Mouse (Mus musculus) limb, embryonic 13.5 days (tissue): ENCODE data around the gene Pdhx. TPM values are rescaled to one million over a fixed set of nuclear protein-coding genes. Genes with fewer than 3 reads are reported as not detected.
A peak's percentile ranks its signal among the peaks of the same experiment; 100 is the strongest.

Experiments
- ATAC-seq: fragments of 200-750 bp; cut with Nextera tagmentation; 2 replicates; pipeline ENCODE4 v1.8.0; 2017; ENCODE audit warnings: low read depth, moderate number of reproducible peaks, moderate TSS enrichment; ENCODE audit not compliant: low FRiP score
- H3K27ac ChIP-seq: fragments of 300-500 bp; sonication (generic); 2 replicates; pipeline ENCODE4 v1.5.1; 2015; ENCODE audit warnings: inconsistent platforms, mild to moderate bottlenecking, moderate library complexity
- H3K27me3 ChIP-seq: fragments of 300-500 bp; sonication (generic); 2 replicates; pipeline ENCODE4 v1.6.1; 2015; ENCODE audit warnings: mild to moderate bottlenecking, inconsistent platforms
- H3K36me3 ChIP-seq: fragments of 300-500 bp; sonication (generic); 2 replicates; pipeline ENCODE4 v1.6.1; 2015; ENCODE audit warnings: inconsistent platforms, mild to moderate bottlenecking, moderate library complexity
- H3K4me1 ChIP-seq: fragments of 300-500 bp; sonication (generic); 2 replicates; pipeline ENCODE4 v1.6.1; 2015; ENCODE audit warnings: inconsistent platforms
- H3K4me2 ChIP-seq: fragments of 300-500 bp; sonication (generic); replicated peaks from 2 replicates; pipeline ENCODE4 v1.6.1; 2015; ENCODE audit warnings: inconsistent platforms, mild to moderate bottlenecking, moderate library complexity
- H3K4me3 ChIP-seq: fragments of 300-500 bp; sonication (generic); 2 replicates; pipeline ENCODE4 v1.5.1; 2015; ENCODE audit warnings: moderate library complexity, mild to moderate bottlenecking, inconsistent platforms
- H3K9ac ChIP-seq: fragments of 300-500 bp; sonication (generic); 2 replicates; pipeline ENCODE4 v1.6.1; 2015; ENCODE audit warnings: mild to moderate bottlenecking, inconsistent platforms
- H3K9me3 ChIP-seq: fragments of 300-500 bp; sonication (generic); 2 replicates; pipeline ENCODE4 v1.6.1; 2016; ENCODE audit warnings: inconsistent platforms
- WGBS: fragments of 180-500 bp; shearing (Covaris S2); methylation state at CpG from one replicate; pipeline ENCODE4 v1.1.7; 2015; 5-methylcytosine and 5-hydroxymethylcytosine counted together
- polyA plus RNA-seq: library from polyadenylated mRNA; unstranded; fragments of >200 nt; fragmentation: Nextera tagmentation; extraction: Ambion mirVana; gene quantifications from 2 replicates; pipeline ENCODE4 v1.2.1, GENCODE M21; 2015

Pdhx gene
- polyA plus RNA-seq, 1 experiment from 2014 or later = 42.8 TPM

GRCm38 (mm10) chr2:103004599-103004998 lies 68.7 kb downstream of the Pdhx start:
- H3K4me3 ChIP-seq = no peak overlapping the region
- no peak overlapping the region for H3K9ac ChIP-seq
- H3K9me3 ChIP-seq = no peaks in the 10 kb centered on the region
- no peak overlapping the region for H3K4me2 ChIP-seq
- H3K27ac ChIP-seq = no peak overlapping the region
- 45% methylated on average over 7 of the region's 7 CpGs for WGBS
- no peaks in the 10 kb centered on the region for H3K36me3 ChIP-seq
- H3K4me1 ChIP-seq = 0 out of 2 replicates have a peak, but pooled peaks cover under 1% of the 10 kb centered on the region
- H3K27me3 ChIP-seq = no peaks in the 10 kb centered on the region
- ATAC-seq = no peak

- 28% methylated on average over 6 of the region's 6 CpGs for WGBS
- H3K9me3 ChIP-seq = no peaks in the 10 kb centered on the region
These were observed 74.1 kb downstream of the Pdhx start for GRCm38 (mm10) chr2:102999153-102999575.

GRCm38 (mm10) chr2:102998356-102998755 lies 75.0 kb downstream of the Pdhx start:
- H3K9ac ChIP-seq = no peak overlapping the region
- H3K27ac ChIP-seq = no peak overlapping the region
- no peaks in the 10 kb centered on the region for H3K36me3 ChIP-seq
- H3K4me2 ChIP-seq = no peak overlapping the region
- peaks cover 15% of the 10 kb centered on the region for H3K4me1 ChIP-seq
- 24% methylated on average over 5 of the region's 5 CpGs for WGBS
- peak; percentile 51; the same call in 1 of the 2 replicates for ATAC-seq
- no peaks in the 10 kb centered on the region for H3K9me3 ChIP-seq
- no peaks in the 10 kb centered on the region for H3K27me3 ChIP-seq
- no peak overlapping the region for H3K4me3 ChIP-seq

More at GRCm38 (mm10) chr2:102999153-102999575, 74.1 kb downstream of the Pdhx start:
- ATAC-seq = no peak
- H3K27ac ChIP-seq = no peak overlapping the region
- no peaks in the 10 kb centered on the region for H3K36me3 ChIP-seq
- no peaks in the 10 kb centered on the region for H3K27me3 ChIP-seq
- no peak overlapping the region for H3K4me3 ChIP-seq
- H3K4me2 ChIP-seq = no peak overlapping the region
- H3K4me1 ChIP-seq = peaks cover 15% of the 10 kb centered on the region
- no peak overlapping the region for H3K9ac ChIP-seq

GRCm38 (mm10) chr2:102997874-102998273 lies 75.4 kb downstream of the Pdhx start:
- H3K4me1 ChIP-seq = peaks cover 15% of the 10 kb centered on the region
- no peak for ATAC-seq
- H3K36me3 ChIP-seq = no peaks in the 10 kb centered on the region
- H3K4me3 ChIP-seq = no peak overlapping the region
- WGBS = 73% methylated on average over 1 of the region's 1 CpGs
- H3K27ac ChIP-seq = no peak overlapping the region
- H3K9me3 ChIP-seq = no peaks in the 10 kb centered on the region
- no peaks in the 10 kb centered on the region for H3K27me3 ChIP-seq
- H3K4me2 ChIP-seq = no peak overlapping the region
- no peak overlapping the region for H3K9ac ChIP-seq

- no peaks in the 10 kb centered on the region for H3K27me3 ChIP-seq
- H3K4me1 ChIP-seq = peaks cover 9% of the 10 kb centered on the region
- WGBS = 86% methylated on average over 3 of the region's 3 CpGs
- no peaks in the 10 kb centered on the region for H3K36me3 ChIP-seq
- no peak overlapping the region for H3K4me3 ChIP-seq
- no peaks in the 10 kb centered on the region for H3K9me3 ChIP-seq
- no peak overlapping the region for H3K27ac ChIP-seq
- ATAC-seq = no peak
- no peak overlapping the region for H3K9ac ChIP-seq
- H3K4me2 ChIP-seq = no peak overlapping the region
These were observed 79.3 kb downstream of the Pdhx start for GRCm38 (mm10) chr2:102993841-102994607.

DNA sequence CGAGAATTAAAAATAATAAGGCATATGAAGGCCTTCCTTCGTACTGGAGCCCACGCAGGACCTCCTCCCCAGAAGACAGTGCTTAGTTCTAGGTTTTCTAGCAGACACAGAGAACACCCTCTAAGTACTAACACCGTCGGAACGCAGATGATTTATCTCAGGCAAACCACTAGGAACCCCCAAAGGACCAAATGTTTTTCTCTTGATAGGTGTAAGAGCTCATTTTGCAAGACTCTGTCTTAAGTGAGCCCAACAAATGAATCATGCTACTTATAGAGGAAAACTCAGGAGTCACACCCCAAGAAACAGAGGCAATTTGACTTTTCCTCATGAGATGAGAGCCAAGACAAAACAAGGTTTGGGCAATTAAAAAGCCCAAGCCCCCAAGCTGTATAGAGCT lies 80.9 kb downstream of the Pdhx start:
- Histone ChIP-seq H3K4me3 (no peak overlapping the region), H3K4me1 (no peaks in the 10 kb centered on the region), H3K9me3 (no peaks in the 10 kb centered on the region), H3K36me3 (no peaks in the 10 kb centered on the region), H3K27ac (no peak overlapping the region), H3K4me2 (no peak overlapping the region), H3K27me3 (no peaks in the 10 kb centered on the region), H3K9ac (no peak overlapping the region)
- ATAC-seq = no peak
- 78% methylated on average over 6 of the region's 6 CpGs for WGBS

GRCm38 (mm10) chr2:102990301-102990702 lies 83.0 kb downstream of the Pdhx start:
- H3K4me1 ChIP-seq = no peaks in the 10 kb centered on the region
- no peaks in the 10 kb centered on the region for H3K36me3 ChIP-seq
- H3K4me3 ChIP-seq = no peak overlapping the region
- ATAC-seq = no peak
- no peak overlapping the region for H3K27ac ChIP-seq
- 64% methylated on average over 2 of the region's 2 CpGs for WGBS
- H3K27me3 ChIP-seq = no peaks in the 10 kb centered on the region
- no peaks in the 10 kb centered on the region for H3K9me3 ChIP-seq
- H3K9ac ChIP-seq = no peak overlapping the region
- no peak overlapping the region for H3K4me2 ChIP-seq

- ATAC-seq = no peak
- 81% methylated on average over 1 of the region's 1 CpGs for WGBS
- no peak overlapping the region; the same call in 1 of the 2 replicates for H3K27ac ChIP-seq
These were observed 83.9 kb downstream of the Pdhx start for GRCm38 (mm10) chr2:102989446-102989845.

GRCm38 (mm10) chr2:102987708-102988010 lies 85.7 kb downstream of the Pdhx start:
- H3K4me1 ChIP-seq = no peaks in the 10 kb centered on the region
- no peak overlapping the region for H3K4me2 ChIP-seq
- no peak overlapping the region for H3K4me3 ChIP-seq
- H3K36me3 ChIP-seq = no peaks in the 10 kb centered on the region
- no peak for ATAC-seq
- WGBS = 92% methylated on average over 4 of the region's 4 CpGs
- no peak overlapping the region for H3K27ac ChIP-seq
- no peak overlapping the region for H3K9ac ChIP-seq
- no peaks in the 10 kb centered on the region for H3K27me3 ChIP-seq
- no peaks in the 10 kb centered on the region for H3K9me3 ChIP-seq

More at GRCm38 (mm10) chr2:102989446-102989845, 83.9 kb downstream of the Pdhx start:
- H3K36me3 ChIP-seq = no peaks in the 10 kb centered on the region
- H3K9me3 ChIP-seq = no peaks in the 10 kb centered on the region
- no peaks in the 10 kb centered on the region for H3K27me3 ChIP-seq
- no peak overlapping the region for H3K4me3 ChIP-seq
- no peak overlapping the region for H3K9ac ChIP-seq
- no peak overlapping the region for H3K4me2 ChIP-seq
- no peaks in the 10 kb centered on the region for H3K4me1 ChIP-seq

DNA sequence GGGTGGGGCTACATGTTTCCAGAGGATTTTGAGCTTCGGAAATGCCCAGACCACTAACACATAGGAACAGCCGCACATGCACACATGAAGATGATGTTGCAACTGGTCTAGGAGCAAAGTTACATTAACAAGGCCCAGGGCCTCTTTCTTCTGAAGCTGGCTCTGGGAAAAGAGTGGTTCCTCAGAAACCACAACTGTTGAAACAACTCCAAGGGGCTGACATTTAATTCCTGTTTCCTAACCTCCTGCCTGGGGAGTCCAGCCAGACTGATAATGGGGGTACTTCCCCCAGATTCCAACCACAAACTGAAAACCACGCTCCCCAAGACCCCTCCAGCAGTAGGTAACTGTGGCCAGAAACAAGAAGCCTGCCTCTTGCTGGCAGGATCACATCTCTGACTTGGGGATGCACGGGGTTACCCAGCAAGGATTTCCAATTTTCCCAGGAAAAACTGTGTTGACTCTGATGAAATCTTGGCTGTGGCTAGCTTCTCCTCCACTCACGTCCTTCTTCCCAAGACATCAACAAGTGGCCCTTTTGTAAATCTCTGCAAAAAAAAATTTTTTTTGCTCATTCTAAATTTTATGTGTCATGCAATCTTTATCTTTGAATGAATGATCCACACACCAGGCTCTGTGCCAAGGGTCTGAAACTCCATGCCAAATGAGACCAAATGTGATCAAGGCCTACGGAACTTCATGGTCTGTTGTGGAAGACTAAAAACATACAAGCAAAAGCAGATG lies 86.2 kb downstream of the Pdhx start:
- Histone ChIP-seq H3K27me3 (no peaks in the 10 kb centered on the region), H3K27ac (no peak overlapping the region), H3K9me3 (no peaks in the 10 kb centered on the region), H3K4me2 (no peak overlapping the region), H3K9ac (no peak overlapping the region), H3K4me1 (no peaks in the 10 kb centered on the region), H3K36me3 (no peaks in the 10 kb centered on the region), H3K4me3 (no peak overlapping the region)
- ATAC-seq = no peak
- 79% methylated on average over 6 of the region's 6 CpGs for WGBS

- H3K9me3 ChIP-seq = no peaks in the 10 kb centered on the region
- no peaks in the 10 kb centered on the region for H3K27me3 ChIP-seq
- WGBS = 54% methylated on average over 3 of the region's 3 CpGs
- no peak for ATAC-seq
- H3K36me3 ChIP-seq = no peaks in the 10 kb centered on the region
- no peaks in the 10 kb centered on the region for H3K4me1 ChIP-seq
- no peak overlapping the region for H3K4me3 ChIP-seq
- H3K9ac ChIP-seq = no peak overlapping the region
- no peak overlapping the region for H3K4me2 ChIP-seq
- no peak overlapping the region for H3K27ac ChIP-seq
These were observed 86.9 kb downstream of the Pdhx start for GRCm38 (mm10) chr2:102986424-102986823.

DNA sequence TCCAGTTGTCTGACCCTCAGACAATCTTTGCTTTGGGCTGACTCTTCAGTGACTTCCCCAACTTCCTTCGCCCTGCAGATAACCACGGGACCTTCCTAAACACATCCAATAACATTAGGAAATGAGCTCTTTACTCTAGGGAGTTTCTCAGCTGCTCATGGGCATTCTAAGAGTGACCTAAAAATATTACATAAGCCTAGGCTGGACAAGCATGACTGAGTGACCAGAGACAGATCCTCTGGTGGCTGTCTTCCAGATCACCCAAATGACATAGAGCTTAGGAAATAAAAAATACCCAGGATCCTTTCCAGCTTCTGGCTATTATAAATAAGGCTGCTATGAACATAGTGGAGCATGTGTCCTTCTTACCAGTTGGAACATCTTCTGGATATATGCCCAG lies 90.5 kb downstream of the Pdhx start:
- no peak for ATAC-seq
- H3K9me3 ChIP-seq = no peaks in the 10 kb centered on the region
- no peak overlapping the region for H3K4me2 ChIP-seq
- no peaks in the 10 kb centered on the region for H3K27me3 ChIP-seq
- no peaks in the 10 kb centered on the region for H3K4me1 ChIP-seq
- no peak overlapping the region for H3K27ac ChIP-seq
- no peaks in the 10 kb centered on the region for H3K36me3 ChIP-seq
- H3K4me3 ChIP-seq = no peak overlapping the region
- no peak overlapping the region for H3K9ac ChIP-seq
- 86% methylated on average over 2 of the region's 2 CpGs for WGBS
